Mouse (Mus musculus) MEL (cell line): Measurements from ENCODE around the gene Chdh. TPM values are rescaled to one million over a fixed set of nuclear protein-coding genes. Genes with fewer than 3 reads are reported as not detected.

Experiments
- DNase-seq: peaks from one replicate; pipeline ENCODE4 v3.0.0; 2011; ENCODE audit warnings: low read depth, low spot score
- H3K27ac ChIP-seq: 2 replicates; pipeline ENCODE4 v1.5.1; 2012; ENCODE audit warnings: low read depth, mild to moderate bottlenecking, control low read depth, low read length, moderate library complexity; ENCODE audit not compliant: control insufficient read depth
- H3K27me3 ChIP-seq, 2 experiments: fragments of 150-350 bp in 1 of 2; sonication (generic) in 1 of 2; 2 replicates each; pipeline ENCODE4 v1.6.1; 2012; ENCODE audit warnings: low read length in 2 of 2, mild to moderate bottlenecking in 2 of 2, improper control_type of control experiment in 1 of 2, moderate library complexity in 1 of 2; ENCODE audit not compliant: insufficient read depth in 2 of 2, control insufficient read depth in 1 of 2
- H3K36me3 ChIP-seq, 2 experiments: 2 replicates each; pipeline ENCODE4 v1.6.1; 2012 to 2014; ENCODE audit warnings: low read length in 2 of 2, improper control_type of control experiment in 1 of 2, inconsistent platforms in 1 of 2, mild to moderate bottlenecking in 1 of 2; ENCODE audit not compliant: insufficient read depth in 2 of 2, control insufficient read depth in 1 of 2
- H3K4me1 ChIP-seq, 2 experiments: fragments of 150-350 bp in 1 of 2; sonication (generic) in 1 of 2; 2 replicates each; pipeline ENCODE4 v1.6.1; 2012; ENCODE audit warnings: low read length in 2 of 2, improper control_type of control experiment in 1 of 2, mild to moderate bottlenecking in 1 of 2; ENCODE audit not compliant: insufficient read depth in 2 of 2, control insufficient read depth in 1 of 2
- H3K4me3 ChIP-seq, 2 experiments: fragments of 150-350 bp in 1 of 2; sonication (generic) in 1 of 2; 2 replicates each; pipeline ENCODE4 v1.5.1; 2012; ENCODE audit warnings: low read depth in 2 of 2, low read length in 2 of 2, mild to moderate bottlenecking in 2 of 2, moderate library complexity in 2 of 2, control low read depth in 1 of 2, improper control_type of control experiment in 1 of 2; ENCODE audit not compliant: control insufficient read depth in 1 of 2, insufficient read depth in 1 of 2
- H3K79me2 ChIP-seq: 2 replicates; pipeline ENCODE4 v1.6.1; 2012; ENCODE audit warnings: mild to moderate bottlenecking, low read length, moderate library complexity; ENCODE audit not compliant: control insufficient read depth, poor library complexity, insufficient read depth
- H3K9ac ChIP-seq: 2 replicates; pipeline ENCODE4 v1.6.1; 2012; ENCODE audit warnings: low read depth, mild to moderate bottlenecking, control low read depth, low read length, moderate library complexity; ENCODE audit not compliant: control insufficient read depth, poor library complexity, severe bottlenecking
- H3K9me3 ChIP-seq: fragments of 150-350 bp; sonication (generic); replicated peaks from 2 replicates; pipeline ENCODE4 v1.6.1; 2012; ENCODE audit warnings: mild to moderate bottlenecking, low read length, improper control_type of control experiment, moderate library complexity; ENCODE audit not compliant: insufficient read depth
- BHLHE40 ChIP-seq: IDR thresholded peaks from 2 replicates; pipeline ENCODE4 v1.6.1; 2012; ENCODE audit warnings: low read depth, mild to moderate bottlenecking, inconsistent platforms, low read length, improper control_type of control experiment, borderline replicate concordance
- CHD1 ChIP-seq: IDR thresholded peaks from 2 replicates; pipeline ENCODE4 v1.6.1; 2012; ENCODE audit warnings: low read depth, mild to moderate bottlenecking, inconsistent platforms, low read length, improper control_type of control experiment
- CHD2 ChIP-seq: IDR thresholded peaks from 2 replicates; pipeline ENCODE4 v1.6.1; 2011; ENCODE audit warnings: low read length, improper control_type of control experiment
- CTCF ChIP-seq, 3 experiments: IDR thresholded peaks in 2 of 3; conservative IDR thresholded peaks in 1 of 3; 2 replicates each; pipeline ENCODE4 v1.5.1; 2011 to 2012; ENCODE audit warnings: low read length in 3 of 3, low read depth in 2 of 3, mild to moderate bottlenecking in 2 of 3, improper control_type of control experiment in 1 of 3, inconsistent platforms in 1 of 3, mixed read lengths in 1 of 3, moderate library complexity in 1 of 3; ENCODE audit not compliant: control insufficient read depth in 1 of 3, insufficient read depth in 1 of 3, poor library complexity in 1 of 3, severe bottlenecking in 1 of 3
- E2F4 ChIP-seq: IDR thresholded peaks from 2 replicates; pipeline ENCODE4 v1.6.1; 2011; ENCODE audit warnings: low read depth, low read length, improper control_type of control experiment, borderline replicate concordance
- ETS1 ChIP-seq: IDR thresholded peaks from 2 replicates; pipeline ENCODE4 v1.6.1; 2012; ENCODE audit warnings: low read depth, mild to moderate bottlenecking, inconsistent platforms, low read length, improper control_type of control experiment, moderate library complexity
- GABPA ChIP-seq: IDR thresholded peaks from 2 replicates; pipeline ENCODE4 v1.6.1; 2012; ENCODE audit warnings: low read depth, mild to moderate bottlenecking, inconsistent platforms, low read length, improper control_type of control experiment, moderate library complexity
- MAFK ChIP-seq: IDR thresholded peaks from 2 replicates; pipeline ENCODE4 v1.6.1; 2011; ENCODE audit warnings: low read depth, mild to moderate bottlenecking, low read length, improper control_type of control experiment, borderline replicate concordance
- MAX ChIP-seq: IDR thresholded peaks from 2 replicates; pipeline ENCODE4 v1.6.1; 2011; ENCODE audit warnings: low read length, improper control_type of control experiment
- MEF2A ChIP-seq: IDR thresholded peaks from 2 replicates; pipeline ENCODE4 v1.6.1; 2014; ENCODE audit warnings: low read depth, mild to moderate bottlenecking, inconsistent platforms, low read length, improper control_type of control experiment; ENCODE audit not compliant: poor library complexity, insufficient replicate concordance, severe bottlenecking; ENCODE audit errors: extremely low read depth
- MXI1 ChIP-seq: IDR thresholded peaks from 2 replicates; pipeline ENCODE4 v1.6.1; 2011; ENCODE audit warnings: mild to moderate bottlenecking, low read depth, low read length, improper control_type of control experiment
- MYB ChIP-seq: IDR thresholded peaks from 2 replicates; pipeline ENCODE4 v1.6.1; 2011; ENCODE audit warnings: mild to moderate bottlenecking, low read depth, low read length, improper control_type of control experiment
- MYC ChIP-seq: IDR thresholded peaks from 2 replicates; pipeline ENCODE4 v1.6.1; 2011; ENCODE audit warnings: low read depth, mild to moderate bottlenecking, low read length, improper control_type of control experiment, moderate library complexity
- NRF1 ChIP-seq: IDR thresholded peaks from 2 replicates; pipeline ENCODE4 v1.6.1; 2014; ENCODE audit warnings: low read depth, mild to moderate bottlenecking, inconsistent platforms, low read length, improper control_type of control experiment, moderate library complexity; ENCODE audit not compliant: poor library complexity, insufficient read depth, severe bottlenecking
- POLR2AphosphoS2 ChIP-seq: IDR thresholded peaks from 2 replicates; pipeline ENCODE4 v1.6.1; 2011; ENCODE audit warnings: low read length, improper control_type of control experiment
- RAD21 ChIP-seq: IDR thresholded peaks from 2 replicates; pipeline ENCODE4 v1.6.1; 2011; ENCODE audit warnings: mild to moderate bottlenecking, low read depth, low read length, improper control_type of control experiment
- RCOR1 ChIP-seq: IDR thresholded peaks from 2 replicates; pipeline ENCODE4 v1.6.1; 2012; ENCODE audit warnings: low read depth, mild to moderate bottlenecking, inconsistent platforms, low read length, improper control_type of control experiment
- SIN3A ChIP-seq: IDR thresholded peaks from 2 replicates; pipeline ENCODE4 v1.6.1; 2012; ENCODE audit warnings: low read length, improper control_type of control experiment, inconsistent platforms
- SMC3 ChIP-seq: IDR thresholded peaks from 2 replicates; pipeline ENCODE4 v1.6.1; 2011; ENCODE audit warnings: low read depth, low read length, improper control_type of control experiment
- TBP ChIP-seq: IDR thresholded peaks from 2 replicates; pipeline ENCODE4 v1.8.0; 2011; ENCODE audit warnings: low read depth, low read length, improper control_type of control experiment
- USF2 ChIP-seq, 2 experiments: IDR thresholded peaks; 2 replicates each; pipeline ENCODE4 v1.6.1; 2011 to 2012; ENCODE audit warnings: improper control_type of control experiment in 2 of 2, low read length in 2 of 2, borderline replicate concordance in 1 of 2, inconsistent platforms in 1 of 2, low read depth in 1 of 2, mild to moderate bottlenecking in 1 of 2; ENCODE audit not compliant: insufficient read depth in 1 of 2
- ZC3H11A ChIP-seq: IDR thresholded peaks from 2 replicates; pipeline ENCODE4 v1.6.1; 2012; ENCODE audit warnings: low read depth, mild to moderate bottlenecking, inconsistent platforms, low read length, improper control_type of control experiment
- ZKSCAN1 ChIP-seq: IDR thresholded peaks from 2 replicates; pipeline ENCODE4 v1.6.1; 2012; ENCODE audit warnings: low read depth, mild to moderate bottlenecking, inconsistent platforms, low read length, improper control_type of control experiment, moderate library complexity
- ZNF384 ChIP-seq: IDR thresholded peaks from 2 replicates; pipeline ENCODE4 v1.6.1; 2012; ENCODE audit warnings: low read depth, mild to moderate bottlenecking, inconsistent platforms, low read length, improper control_type of control experiment
- polyA plus RNA-seq, 2 experiments: library from polyadenylated mRNA; stranded (reverse) in 1 of 2; unstranded in 1 of 2; fragments of >175 nt in 1 of 2; fragments of >200 nt in 1 of 2; gene quantifications; 2 replicates each; pipeline versions ENCODE4 v1.2.1 to v1.2.4; 2012; ENCODE audit warnings: low replicate concordance in 2 of 2, low read depth in 1 of 2; ENCODE audit not compliant: insufficient read length in 2 of 2, insufficient read depth in 1 of 2, missing spikeins in 1 of 2
- total RNA-seq: library from RNA; depleted of rRNA; stranded (reverse); fragments of 300-350 nt; gene quantifications from 2 replicates; pipeline ENCODE4 v1.2.3, GENCODE M21; 2012

Chdh gene
- total and polyA plus RNA-seq, 3 experiments = not detected

DNA sequence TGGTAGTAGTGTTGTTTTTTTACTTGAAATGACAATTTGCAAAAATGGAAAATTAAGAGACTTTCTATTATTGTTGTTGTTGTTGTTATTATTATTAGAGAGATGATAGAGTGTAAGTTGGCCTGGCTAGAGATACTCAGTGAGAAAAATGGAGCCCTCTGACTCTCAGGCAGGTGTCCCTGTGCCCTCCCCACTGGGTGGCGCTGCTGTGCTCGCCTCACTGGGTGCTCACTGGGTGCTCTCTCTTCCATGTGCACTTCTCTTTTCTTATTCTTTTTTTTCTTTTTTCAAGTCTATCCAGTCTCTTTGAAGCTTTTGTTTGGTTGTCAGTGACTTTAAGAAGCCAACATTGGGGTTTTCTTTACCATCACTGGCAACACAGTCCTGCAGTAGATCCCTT, 18.6 kb downstream of the Chdh start:
- H3K36me3 ChIP-seq = peaks cover 0 to 6% of the 10 kb centered on the region in 2 experiments; a peak in 2 of 4 replicates
- DNase-seq = peak; percentile 35
- no peaks in the 10 kb centered on the region for H3K27me3 ChIP-seq
- no peaks in the 10 kb centered on the region for H3K79me2 ChIP-seq
- H3K4me1 ChIP-seq = peaks cover 3 to 6% of the 10 kb centered on the region in 2 experiments; a peak in 3 of 4 replicates
- no peak overlapping the region for H3K4me3 ChIP-seq
- TF ChIP-seq SMC3 (peak; percentile 58), MYC (no peak), RAD21 (peak; percentile 37), ZC3H11A (0 out of 2 replicates have a peak, but pooled peaks have one; percentile 18), SIN3A (no peak), CHD1 (no peak), CTCF (IDR thresholded peaks at IDR 0.05 in 2 of 3, conservative IDR thresholded peaks at IDR 0.05 in 1 of 3; ENCODE audit: control insufficient read depth in 1 of 3, insufficient read depth in 1 of 3, low read depth in 2 of 3, low read length in 3 of 3, poor library complexity in 1 of 3, severe bottlenecking in 1 of 3) (peak; percentile 47 to 77 (median 62)), USF2 (IDR thresholded peaks at IDR 0.05; ENCODE audit: borderline replicate concordance in 1 of 2, insufficient read depth in 1 of 2, low read depth in 1 of 2, low read length in 2 of 2) (no peak)
- H3K27ac ChIP-seq = no peak overlapping the region
- H3K9me3 ChIP-seq = no peaks in the 10 kb centered on the region
- H3K9ac ChIP-seq = no peak overlapping the region

DNA sequence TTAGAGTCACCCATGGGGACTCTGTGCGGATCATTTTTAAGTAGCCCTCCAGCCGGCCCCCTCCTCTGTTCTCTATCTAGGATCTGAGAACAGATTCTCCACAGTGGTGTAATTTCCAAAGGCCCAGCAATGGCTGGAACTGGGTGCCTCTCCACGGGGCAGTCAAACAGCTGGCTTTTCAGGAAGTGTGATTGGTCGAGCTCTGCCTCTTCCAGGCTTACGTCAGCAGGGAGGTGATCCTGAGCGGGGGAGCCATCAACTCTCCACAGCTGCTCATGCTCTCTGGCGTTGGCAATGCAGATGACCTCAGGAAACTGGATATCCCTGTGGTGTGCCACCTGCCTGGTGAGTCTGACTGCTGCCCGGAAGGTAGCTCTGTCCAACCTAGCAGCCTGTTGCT, 24.6 kb downstream of the Chdh start:
- no peaks in the 10 kb centered on the region for H3K4me1 ChIP-seq
- H3K9me3 ChIP-seq = no peaks in the 10 kb centered on the region
- TF ChIP-seq RCOR1 (no peak), USF2 (IDR thresholded peaks at IDR 0.05; ENCODE audit: borderline replicate concordance in 1 of 2, insufficient read depth in 1 of 2, low read depth in 1 of 2, low read length in 2 of 2) (no peak), E2F4 (no peak), RAD21 (no peak), CTCF (IDR thresholded peaks at IDR 0.05 in 2 of 3, conservative IDR thresholded peaks at IDR 0.05 in 1 of 3; ENCODE audit: control insufficient read depth in 1 of 3, insufficient read depth in 1 of 3, low read depth in 2 of 3, low read length in 3 of 3, poor library complexity in 1 of 3, severe bottlenecking in 1 of 3) (no peak), MAX (no peak), POLR2AphosphoS2 (no peak), MEF2A (no peak), TBP (no peak)
- no peaks in the 10 kb centered on the region for H3K36me3 ChIP-seq
- no peaks in the 10 kb centered on the region for H3K27me3 ChIP-seq
- H3K27ac ChIP-seq = no peak overlapping the region
- H3K9ac ChIP-seq = no peak overlapping the region
- no peaks in the 10 kb centered on the region for H3K79me2 ChIP-seq
- no peak overlapping the region for H3K4me3 ChIP-seq
- DNase-seq = no peak

DNA sequence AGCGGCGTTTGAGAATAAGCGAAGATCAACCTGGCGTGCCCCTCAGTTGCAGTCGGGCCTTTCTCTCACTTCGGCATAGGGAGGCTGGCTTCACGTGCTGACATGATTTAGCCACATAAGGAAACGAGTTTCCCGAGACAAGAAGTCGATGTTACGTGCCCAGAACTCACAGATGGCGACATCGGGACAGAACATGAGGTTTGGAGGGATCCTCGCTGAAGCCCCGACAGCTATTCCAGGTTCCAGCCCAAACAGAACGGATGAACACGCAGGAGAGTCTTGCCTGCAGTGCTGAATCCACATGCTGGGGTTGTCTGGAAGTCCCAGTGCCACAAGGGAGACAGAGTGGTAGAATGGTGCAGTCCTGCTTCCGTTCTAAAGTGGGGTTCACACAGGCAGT, 29.6 kb downstream of the Chdh start:
- Histone ChIP-seq H3K27me3 (no peaks in the 10 kb centered on the region), H3K79me2 (no peaks in the 10 kb centered on the region), H3K9me3 (no peaks in the 10 kb centered on the region), H3K36me3 (no peaks in the 10 kb centered on the region), H3K4me1 (peaks cover 0 to under 1% of the 10 kb centered on the region in 2 experiments; a peak in 1 of 4 replicates), H3K9ac (no peak overlapping the region), H3K4me3 (no peak overlapping the region), H3K27ac (no peak overlapping the region)
- no peak for DNase-seq
- no peak for TF ChIP-seq E2F4
- no peak for TF ChIP-seq ETS1
- TF ChIP-seq ZC3H11A = no peak
- TF ChIP-seq MXI1 = no peak
- TF ChIP-seq MAFK = no peak
- no peak for TF ChIP-seq GABPA
- no peak for TF ChIP-seq ZKSCAN1
- no peak for TF ChIP-seq NRF1
- TF ChIP-seq ZNF384 = no peak
- no peak for TF ChIP-seq CHD1
- TF ChIP-seq MYB = no peak
- no peak for TF ChIP-seq BHLHE40
- no peak for TF ChIP-seq RAD21
- TF ChIP-seq TBP = no peak
- TF ChIP-seq CHD2 = no peak
